Mouse (Mus musculus) CH12.LX (cell line): Measurements from ENCODE around the gene B3galnt2.

Experiments
- CHD1 ChIP-seq: IDR thresholded peaks from 2 replicates; pipeline ENCODE4 v1.6.1; 2012; ENCODE audit warnings: low read depth, low read length, improper control_type of control experiment, inconsistent platforms
- CTCF ChIP-seq, 2 experiments: IDR thresholded peaks in 1 of 2; conservative IDR thresholded peaks in 1 of 2; 2 replicates each; pipeline ENCODE4 v1.5.1; 2011 to 2012; ENCODE audit warnings: low read depth in 2 of 2, low read length in 2 of 2, improper control_type of control experiment in 1 of 2, inconsistent platforms in 1 of 2, mild to moderate bottlenecking in 1 of 2, moderate library complexity in 1 of 2
- EP300 ChIP-seq: IDR thresholded peaks from 2 replicates; pipeline ENCODE4 v1.6.1; 2011; ENCODE audit warnings: low read length, improper control_type of control experiment
- IRF4 ChIP-seq: IDR thresholded peaks from 2 replicates; pipeline ENCODE4 v1.6.1; 2014; ENCODE audit warnings: low read depth, mild to moderate bottlenecking, inconsistent platforms, low read length, improper control_type of control experiment
- JUN ChIP-seq: IDR thresholded peaks from 2 replicates; pipeline ENCODE4 v1.6.1; 2011; ENCODE audit warnings: low read depth, mild to moderate bottlenecking, low read length, improper control_type of control experiment, moderate library complexity; ENCODE audit not compliant: insufficient read depth
- MXI1 ChIP-seq: IDR thresholded peaks from 2 replicates; pipeline ENCODE4 v1.6.1; 2011; ENCODE audit warnings: mild to moderate bottlenecking, low read depth, low read length, improper control_type of control experiment
- PAX5 ChIP-seq: IDR thresholded peaks from 2 replicates; pipeline ENCODE4 v1.6.1; 2012; ENCODE audit warnings: low read length, inconsistent platforms, mixed read lengths
- POLR2A ChIP-seq: IDR thresholded peaks from 2 replicates; pipeline ENCODE4 v1.6.1; 2011; ENCODE audit warnings: low read depth, mild to moderate bottlenecking, improper control_type of control experiment, low read length
- POLR2AphosphoS2 ChIP-seq: IDR thresholded peaks from 2 replicates; pipeline ENCODE4 v1.6.1; 2011; ENCODE audit warnings: low read depth, low read length, improper control_type of control experiment
- SIN3A ChIP-seq: IDR thresholded peaks from 2 replicates; pipeline ENCODE4 v1.6.1; 2012; ENCODE audit warnings: low read length, improper control_type of control experiment, inconsistent platforms
- UBTF ChIP-seq: IDR thresholded peaks from 2 replicates; pipeline ENCODE4 v1.6.1; 2012; ENCODE audit warnings: low read depth, mild to moderate bottlenecking, inconsistent platforms, low read length, improper control_type of control experiment, moderate library complexity
- USF2 ChIP-seq: conservative IDR thresholded peaks from 2 replicates; pipeline ENCODE4 v1.6.1; 2011; ENCODE audit warnings: low read depth, low read length, improper control_type of control experiment
- ZMIZ1 ChIP-seq: IDR thresholded peaks from 2 replicates; pipeline ENCODE4 v1.6.1; 2012; ENCODE audit warnings: low read depth, mild to moderate bottlenecking, inconsistent platforms, low read length, improper control_type of control experiment

DNA sequence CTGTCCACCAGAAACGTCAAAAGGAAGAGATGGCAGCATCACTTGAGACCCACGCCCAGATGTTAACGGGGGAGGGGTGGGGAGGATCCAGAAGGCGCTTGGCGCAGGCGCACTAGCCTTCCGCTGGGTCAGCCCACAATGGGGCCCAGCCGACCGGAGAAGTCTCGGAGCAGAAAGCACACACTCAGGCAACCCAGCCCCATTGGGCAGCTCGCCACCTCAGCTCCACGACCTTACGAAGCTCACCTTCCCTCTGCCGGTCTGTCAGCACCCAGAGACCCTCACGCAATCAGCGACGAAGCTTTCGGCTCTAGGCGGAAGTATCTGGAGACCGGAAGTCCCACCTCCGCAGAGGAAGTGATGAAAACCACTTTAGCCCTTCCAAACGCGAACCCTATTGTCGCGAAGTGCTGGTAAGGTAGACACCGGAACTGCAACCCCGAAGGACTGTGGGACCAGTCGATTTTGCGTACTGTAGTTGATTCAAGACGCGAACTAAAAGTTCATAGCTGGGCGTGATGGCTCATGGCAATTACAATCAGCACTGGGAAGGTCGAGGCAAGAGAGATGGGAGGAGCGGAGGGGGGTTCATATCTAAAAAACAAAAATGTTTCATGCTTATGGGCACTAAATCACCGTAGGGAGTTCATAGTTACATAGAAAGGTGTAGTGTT, 85.2 kb downstream of the B3galnt2 start, which contains the start of gene Tbce:
- TF ChIP-seq UBTF, result no peak
- no peak for TF ChIP-seq PAX5
- TF ChIP-seq CHD1, result no peak
- TF ChIP-seq POLR2A, result peak; percentile 87
- no peak for TF ChIP-seq EP300
- TF ChIP-seq ZMIZ1, result peak; percentile 74; the same call in 1 of the 2 replicates
- TF ChIP-seq USF2, result no peak
- peak; percentile 30; the same call in 1 of the 2 replicates for TF ChIP-seq MXI1
- TF ChIP-seq CTCF (conservative IDR thresholded peaks at IDR 0.05 in 1 of 2, IDR thresholded peaks at IDR 0.05 in 1 of 2; ENCODE audit: low read depth in 2 of 2, low read length in 2 of 2), result no peak
- no peak for TF ChIP-seq JUN
- peak; percentile 86; the same call in 1 of the 2 replicates for TF ChIP-seq POLR2AphosphoS2
- peak; percentile 86 for TF ChIP-seq SIN3A
- TF ChIP-seq IRF4, result peak; percentile 5; the same call in 1 of the 2 replicates
